Mouse (Mus musculus): ENCODE measurements around the gene Myo18b.

Gene Myo18b

DNA sequence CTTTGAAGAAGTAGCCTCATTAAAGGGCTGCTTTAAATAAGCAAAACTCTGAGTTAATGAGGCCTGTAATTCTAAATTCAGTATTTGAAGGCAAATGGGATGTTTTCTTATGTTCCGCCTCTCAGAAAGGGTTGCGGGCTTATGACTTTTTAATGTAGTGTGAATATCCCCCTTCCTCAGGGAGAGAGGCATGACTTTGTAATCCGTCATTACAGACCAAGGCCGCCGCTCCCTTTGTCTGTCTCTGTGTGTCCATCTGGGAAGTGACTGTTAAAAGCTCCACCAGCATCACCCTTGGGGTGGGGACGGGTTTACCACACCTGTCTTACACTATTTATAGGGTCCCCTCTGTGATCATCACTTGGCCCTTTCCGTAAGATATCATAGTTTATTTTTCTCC is 100.1 kb downstream of the Myo18b start:
- Histone ChIP-seq H3K36me3 (ENCODE audit: control insufficient read depth, insufficient read depth, low read length, poor library complexity, severe bottlenecking) (no peaks in the 10 kb centered on the region), H3K27me3 (ENCODE audit: control insufficient read depth, insufficient read depth, low read length, poor library complexity, severe bottlenecking) (no peaks in the 10 kb centered on the region)
- no peak for DNase-seq (ENCODE audit: low read depth, low spot score)

DNA sequence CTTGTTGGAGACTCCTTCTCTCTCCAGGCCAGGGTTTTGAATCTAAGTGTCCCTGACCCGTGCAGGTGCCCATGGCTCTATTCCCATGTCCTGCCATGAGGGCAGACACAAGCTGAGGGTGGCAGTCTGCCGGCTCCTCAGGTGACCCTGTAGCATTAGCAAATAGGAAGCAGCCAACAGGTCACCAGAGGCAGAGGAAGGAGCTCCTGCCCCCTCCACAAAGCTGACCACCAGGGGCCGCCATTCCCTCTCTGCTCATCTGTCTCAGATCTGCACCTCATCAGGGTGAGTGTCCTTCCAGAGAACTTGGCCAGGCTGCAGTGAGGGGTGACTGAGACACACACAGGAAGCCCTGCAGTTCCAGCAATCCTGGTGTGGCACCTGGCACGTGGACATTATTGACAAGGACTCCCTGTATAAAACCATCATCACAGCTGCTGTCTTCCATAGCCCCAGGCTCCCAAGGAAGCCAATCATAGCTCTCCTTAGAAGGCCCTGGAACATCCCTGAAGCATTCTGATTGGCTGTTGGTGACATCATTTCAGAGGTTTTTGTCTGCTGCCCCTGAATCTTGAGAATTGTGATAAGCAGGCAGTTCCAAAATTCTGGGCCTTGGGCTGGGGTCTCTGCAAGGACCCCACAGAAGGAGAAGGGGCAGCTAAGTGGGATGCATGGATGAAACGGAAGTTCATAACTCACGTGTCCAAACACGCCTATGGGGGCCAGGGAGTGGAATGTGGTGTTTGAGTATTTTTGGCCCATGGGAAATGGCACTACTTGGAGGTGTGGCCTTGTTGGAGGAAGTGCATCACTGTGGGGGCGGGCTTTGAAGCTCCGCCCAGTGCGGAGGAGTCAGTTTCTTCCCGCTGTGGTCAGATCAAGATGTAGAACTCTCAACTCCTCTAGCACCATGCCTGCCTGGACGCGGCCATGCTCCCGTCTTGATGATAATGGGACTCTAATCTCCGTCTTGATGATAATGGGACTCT is 104.1 kb downstream of the Myo18b start:
- H3K36me3 ChIP-seq (ENCODE audit: control insufficient read depth, insufficient read depth, low read length, poor library complexity, severe bottlenecking): no peaks in the 10 kb centered on the region
- H3K27me3 ChIP-seq (ENCODE audit: control insufficient read depth, insufficient read depth, low read length, poor library complexity, severe bottlenecking): no peaks in the 10 kb centered on the region
- DNase-seq (ENCODE audit: low read depth, low spot score): no peak

DNA sequence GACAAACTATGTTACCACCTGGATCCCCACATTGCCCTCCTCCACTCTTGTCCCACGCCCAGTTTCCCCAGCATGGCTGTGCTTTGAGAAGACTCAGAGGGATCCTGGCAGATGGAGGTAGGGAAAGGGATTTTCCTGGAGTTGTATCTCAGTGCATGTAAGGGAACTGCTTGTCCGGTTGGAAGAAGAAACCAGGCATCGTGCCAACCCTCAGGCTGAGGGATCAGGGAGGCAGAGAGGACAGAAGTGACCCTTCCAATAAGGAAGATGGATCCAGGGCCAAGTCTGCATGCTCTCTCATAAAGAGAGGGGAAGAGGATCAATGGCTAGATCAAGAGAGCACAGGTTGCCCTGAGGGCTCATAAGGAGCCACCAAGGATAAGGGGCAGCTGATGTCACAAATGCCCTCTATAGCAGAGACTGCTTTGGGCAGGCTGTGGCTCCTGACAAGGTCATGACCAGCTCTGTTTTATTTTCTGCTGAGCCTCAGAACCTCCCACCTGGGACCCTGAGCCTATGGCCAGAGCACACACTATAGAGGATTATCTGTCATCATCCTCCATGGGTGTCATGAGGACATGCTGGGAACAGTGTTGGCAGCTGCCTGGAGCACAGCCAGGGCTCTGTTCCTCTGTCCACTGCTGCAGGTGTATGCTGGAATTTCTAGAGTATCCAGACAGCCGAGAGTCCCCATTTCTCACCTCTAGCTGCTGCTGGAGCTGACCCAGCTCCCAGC is 105.6 kb downstream of the Myo18b start:
- DNase-seq (ENCODE audit: low read depth, low spot score): no peak
- no peaks in the 10 kb centered on the region for H3K27me3 ChIP-seq (ENCODE audit: control insufficient read depth, insufficient read depth, low read length, poor library complexity, severe bottlenecking)
- H3K36me3 ChIP-seq (ENCODE audit: control insufficient read depth, insufficient read depth, low read length, poor library complexity, severe bottlenecking): no peaks in the 10 kb centered on the region

DNA sequence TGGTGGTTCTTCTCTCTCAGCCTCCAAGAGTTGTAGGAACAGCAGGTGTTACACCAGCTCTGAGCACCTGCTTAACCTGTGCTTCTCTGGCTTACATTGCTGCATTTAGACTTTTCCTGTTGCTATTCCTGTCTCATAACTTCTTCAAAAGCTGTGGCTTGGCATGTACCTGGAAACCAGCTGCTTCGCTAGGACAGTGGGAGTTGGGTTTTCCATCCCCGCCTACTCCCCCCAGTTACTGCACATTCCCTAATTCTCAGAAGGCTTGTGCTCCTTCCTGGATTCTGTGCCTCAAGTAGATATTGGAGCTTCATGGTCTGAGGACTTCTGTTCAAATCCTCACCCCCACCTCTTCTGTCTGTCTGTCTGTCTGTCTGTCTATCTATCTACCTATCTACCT is 107.7 kb downstream of the Myo18b start:
- no peak for DNase-seq (ENCODE audit: low read depth, low spot score)
- Histone ChIP-seq H3K27me3 (ENCODE audit: control insufficient read depth, insufficient read depth, low read length, poor library complexity, severe bottlenecking) (no peaks in the 10 kb centered on the region), H3K36me3 (ENCODE audit: control insufficient read depth, insufficient read depth, low read length, poor library complexity, severe bottlenecking) (no peaks in the 10 kb centered on the region)

DNA sequence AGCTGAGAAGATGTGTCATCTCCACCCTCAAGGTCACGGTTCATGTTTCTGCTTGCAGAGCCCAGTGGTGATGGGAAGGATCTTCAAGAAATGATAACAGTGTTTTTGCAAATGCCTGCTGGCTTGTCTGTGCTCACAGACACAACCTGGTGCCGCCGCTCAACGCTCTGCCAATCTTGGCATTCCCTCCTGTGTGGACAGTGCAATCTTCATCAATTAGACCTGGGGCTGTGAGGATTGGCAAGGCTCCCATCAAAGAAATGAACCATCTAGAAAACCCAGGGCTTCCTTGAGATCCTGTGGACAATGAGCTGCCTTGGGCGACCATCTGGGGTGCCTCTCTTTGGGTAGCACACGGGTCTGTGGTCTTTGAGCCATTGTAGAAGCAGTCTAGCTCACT is 109.4 kb downstream of the Myo18b start:
- no peak for DNase-seq (ENCODE audit: low read depth, low spot score)
- H3K36me3 ChIP-seq (ENCODE audit: control insufficient read depth, insufficient read depth, low read length, poor library complexity, severe bottlenecking): no peaks in the 10 kb centered on the region
- no peaks in the 10 kb centered on the region for H3K27me3 ChIP-seq (ENCODE audit: control insufficient read depth, insufficient read depth, low read length, poor library complexity, severe bottlenecking)

DNA sequence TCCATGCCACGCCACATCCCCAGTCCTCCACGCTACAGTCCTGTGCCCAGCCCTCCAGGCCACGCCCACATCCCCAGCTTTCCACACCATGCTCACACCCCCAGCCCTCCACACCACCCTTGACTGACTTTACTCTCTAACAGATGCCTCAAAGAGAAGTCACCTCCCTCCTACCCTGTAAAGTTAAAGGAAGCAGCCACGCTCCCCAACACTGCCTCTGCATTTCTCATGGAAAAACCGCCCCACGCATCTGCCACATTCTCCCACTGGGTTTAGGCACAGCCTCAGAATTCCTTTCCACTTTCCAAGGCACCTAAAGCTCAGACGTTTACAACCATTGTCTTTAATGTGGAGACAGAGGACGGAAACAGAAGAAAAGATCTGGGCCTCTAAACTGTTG is 110.1 kb downstream of the Myo18b start:
- Histone ChIP-seq H3K36me3 (ENCODE audit: control insufficient read depth, insufficient read depth, low read length, poor library complexity, severe bottlenecking) (no peaks in the 10 kb centered on the region), H3K27me3 (ENCODE audit: control insufficient read depth, insufficient read depth, low read length, poor library complexity, severe bottlenecking) (no peaks in the 10 kb centered on the region)
- no peak for DNase-seq (ENCODE audit: low read depth, low spot score)

DNA sequence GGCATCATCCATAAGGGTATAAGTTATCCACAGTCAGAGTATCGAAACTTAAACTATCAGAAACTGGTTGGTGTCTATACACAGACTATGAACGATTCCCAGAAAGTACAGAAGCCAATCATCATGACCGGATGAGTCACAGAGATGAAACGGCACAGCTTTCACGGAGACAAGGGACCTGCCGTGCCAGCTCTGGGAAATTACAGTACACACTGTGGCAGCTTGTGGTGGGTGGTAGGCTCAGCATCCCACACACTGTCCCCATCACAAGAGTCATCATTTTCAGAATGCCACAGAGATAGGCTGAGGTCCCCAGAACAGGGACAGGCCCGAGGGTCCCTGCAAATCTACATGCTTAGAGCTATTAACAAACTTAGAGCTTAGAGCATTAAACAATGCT is 114.4 kb downstream of the Myo18b start:
- no peaks in the 10 kb centered on the region for H3K27me3 ChIP-seq (ENCODE audit: control insufficient read depth, insufficient read depth, low read length, poor library complexity, severe bottlenecking)
- no peaks in the 10 kb centered on the region for H3K36me3 ChIP-seq (ENCODE audit: control insufficient read depth, insufficient read depth, low read length, poor library complexity, severe bottlenecking)
- no peak for DNase-seq (ENCODE audit: low read depth, low spot score)

DNA sequence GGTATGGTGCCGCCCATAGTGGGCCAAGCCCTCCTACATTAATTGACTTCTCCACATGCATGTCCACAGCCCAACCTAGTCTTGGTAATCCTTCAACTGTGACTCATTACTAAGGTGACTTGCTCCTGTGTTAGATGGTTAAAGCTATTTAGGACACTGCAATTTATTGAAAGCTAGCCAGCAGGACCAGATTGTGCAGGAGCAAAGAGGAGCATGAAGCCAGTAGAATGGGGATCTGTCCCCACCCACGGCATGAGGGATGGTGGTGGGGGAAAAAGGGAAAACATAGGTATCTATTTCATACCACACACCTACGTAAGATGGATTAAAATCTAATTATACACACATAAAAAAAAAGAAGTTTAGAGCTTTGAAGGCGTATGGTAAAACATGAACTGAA is 114.9 kb downstream of the Myo18b start:
- no peak for DNase-seq (ENCODE audit: low read depth, low spot score)
- Histone ChIP-seq H3K27me3 (ENCODE audit: control insufficient read depth, insufficient read depth, low read length, poor library complexity, severe bottlenecking) (no peaks in the 10 kb centered on the region), H3K36me3 (ENCODE audit: control insufficient read depth, insufficient read depth, low read length, poor library complexity, severe bottlenecking) (no peaks in the 10 kb centered on the region)

DNA sequence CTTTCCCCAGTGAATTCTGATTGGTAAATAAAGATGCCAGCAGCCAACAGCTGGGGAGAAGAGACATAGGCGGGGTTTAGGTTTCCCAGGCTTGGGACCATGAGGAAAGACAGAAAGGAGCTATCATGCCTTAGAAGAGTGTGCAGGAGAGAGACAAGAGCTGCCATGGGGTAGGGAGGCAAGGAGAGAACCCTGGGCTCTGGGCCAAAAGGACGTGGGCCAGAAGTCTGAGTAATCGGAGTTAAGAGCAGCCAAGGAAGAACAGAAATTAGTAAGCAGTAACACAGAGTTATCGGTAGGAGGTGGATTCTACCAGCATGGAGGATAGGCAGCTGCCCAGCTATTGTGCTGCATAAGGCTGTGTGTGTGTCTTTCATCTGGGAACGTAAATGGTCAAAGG is 115.8 kb downstream of the Myo18b start:
- no peak for DNase-seq (ENCODE audit: low read depth, low spot score)
- no peaks in the 10 kb centered on the region for H3K36me3 ChIP-seq (ENCODE audit: control insufficient read depth, insufficient read depth, low read length, poor library complexity, severe bottlenecking)
- no peaks in the 10 kb centered on the region for H3K27me3 ChIP-seq (ENCODE audit: control insufficient read depth, insufficient read depth, low read length, poor library complexity, severe bottlenecking)

DNA sequence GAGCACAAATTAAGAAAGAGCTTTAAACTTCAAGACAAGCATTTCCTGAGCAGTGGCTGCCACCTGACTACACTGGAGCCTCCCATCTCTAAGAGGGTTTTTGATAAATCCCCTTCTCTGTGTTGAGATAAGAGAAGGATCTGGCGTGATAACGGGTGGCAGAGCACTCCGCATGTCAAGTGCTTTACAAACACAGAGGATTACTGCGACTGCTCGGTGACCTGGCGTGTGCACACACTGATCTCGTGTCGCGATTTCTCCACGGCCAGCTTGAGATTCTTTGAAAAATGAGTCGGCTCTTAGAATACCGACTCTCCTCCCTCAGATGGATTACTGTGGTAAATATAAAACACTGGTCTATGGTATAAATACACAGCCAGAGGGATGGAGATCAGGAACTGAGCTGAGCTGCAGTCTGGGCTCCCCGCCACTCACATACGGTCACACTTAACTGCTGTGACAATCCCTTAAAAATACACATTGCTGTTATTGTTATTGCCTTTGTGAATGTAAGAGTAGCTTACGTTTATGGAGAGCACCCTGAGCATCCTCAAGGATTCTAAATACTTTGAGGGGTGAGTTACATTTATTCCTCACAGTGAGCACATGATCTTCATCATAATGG is 119.3 kb downstream of the Myo18b start:
- no peak for DNase-seq (ENCODE audit: low read depth, low spot score)
- no peaks in the 10 kb centered on the region for H3K27me3 ChIP-seq (ENCODE audit: control insufficient read depth, insufficient read depth, low read length, poor library complexity, severe bottlenecking)

DNA sequence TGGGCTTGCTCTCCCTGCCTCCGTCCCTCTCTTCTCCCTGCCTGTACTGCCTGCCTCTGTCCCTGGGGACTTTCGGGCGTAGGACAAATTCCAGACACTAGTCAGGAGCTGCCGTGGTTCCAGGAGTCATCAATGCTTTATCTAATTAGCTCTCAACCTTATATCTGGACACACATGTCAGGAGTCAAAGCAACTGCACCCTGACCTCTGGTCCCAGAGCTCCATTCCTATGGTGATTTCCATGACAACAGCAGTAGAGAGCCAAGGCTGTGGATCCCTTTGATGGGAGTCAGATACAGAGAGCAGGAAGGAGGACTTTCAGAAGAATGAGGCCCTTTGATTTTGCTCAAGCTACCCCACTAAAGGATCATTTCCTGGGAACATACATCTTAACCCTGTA is 122.7 kb downstream of the Myo18b start:
- DNase-seq (ENCODE audit: low read depth, low spot score): no peak
- H3K27me3 ChIP-seq (ENCODE audit: control insufficient read depth, insufficient read depth, low read length, poor library complexity, severe bottlenecking): no peaks in the 10 kb centered on the region
- H3K36me3 ChIP-seq (ENCODE audit: control insufficient read depth, insufficient read depth, low read length, poor library complexity, severe bottlenecking): no peaks in the 10 kb centered on the region

More for the DNA sequence above, 119.3 kb downstream of the Myo18b start:
- H3K36me3 ChIP-seq (ENCODE audit: control insufficient read depth, insufficient read depth, low read length, poor library complexity, severe bottlenecking): no peaks in the 10 kb centered on the region

DNA sequence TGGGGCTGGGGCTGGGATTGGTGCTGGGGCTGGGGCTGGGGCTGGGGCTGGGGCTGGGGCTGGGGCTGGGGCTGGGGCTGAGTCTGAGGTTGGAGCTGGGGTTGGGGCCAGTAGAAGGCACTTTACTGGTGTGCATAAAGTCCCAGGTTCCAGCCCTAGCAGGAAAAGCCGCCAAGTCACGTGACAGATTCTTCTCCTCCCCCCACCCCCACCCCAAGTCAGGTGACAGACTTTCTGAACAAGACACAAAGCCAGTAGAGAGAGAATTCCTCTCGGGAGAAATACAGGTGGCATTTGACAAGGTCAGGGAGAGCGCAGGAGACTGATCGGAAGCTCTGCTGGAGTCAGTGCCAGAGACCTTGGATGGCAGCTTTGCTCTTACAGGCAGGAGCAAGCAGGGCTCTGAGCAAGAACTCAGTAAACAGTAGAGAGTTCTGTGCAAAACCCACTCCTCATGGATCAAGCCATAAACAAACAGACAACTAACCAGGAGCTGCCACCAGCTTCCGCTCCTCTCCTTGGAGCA is 124.7 kb downstream of the Myo18b start:
- Histone ChIP-seq H3K36me3 (ENCODE audit: control insufficient read depth, insufficient read depth, low read length, poor library complexity, severe bottlenecking) (no peaks in the 10 kb centered on the region), H3K27me3 (ENCODE audit: control insufficient read depth, insufficient read depth, low read length, poor library complexity, severe bottlenecking) (no peaks in the 10 kb centered on the region)
- no peak for DNase-seq (ENCODE audit: low read depth, low spot score)

DNA sequence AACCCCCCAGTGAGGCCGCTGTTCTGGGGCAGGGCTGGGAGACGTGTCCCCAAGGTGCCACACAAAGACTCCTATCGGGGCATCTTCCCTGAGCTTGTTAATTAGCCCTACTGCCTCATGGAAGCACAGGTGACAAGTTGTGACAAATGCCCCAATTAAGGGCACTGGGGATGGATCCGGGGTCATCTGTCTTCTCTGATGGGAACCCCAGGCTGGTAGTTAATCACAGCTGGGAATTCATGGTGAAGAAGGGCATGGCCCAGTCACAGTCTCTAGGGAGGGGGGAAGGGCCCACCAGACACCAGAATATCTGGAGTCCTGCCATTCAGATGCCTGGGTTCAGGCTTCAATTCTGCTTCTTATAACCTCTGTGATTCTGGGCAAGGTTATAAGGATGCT is 126.4 kb downstream of the Myo18b start:
- no peaks in the 10 kb centered on the region for H3K36me3 ChIP-seq (ENCODE audit: control insufficient read depth, insufficient read depth, low read length, poor library complexity, severe bottlenecking)
- no peak for DNase-seq (ENCODE audit: low read depth, low spot score)
- no peaks in the 10 kb centered on the region for H3K27me3 ChIP-seq (ENCODE audit: control insufficient read depth, insufficient read depth, low read length, poor library complexity, severe bottlenecking)

DNA sequence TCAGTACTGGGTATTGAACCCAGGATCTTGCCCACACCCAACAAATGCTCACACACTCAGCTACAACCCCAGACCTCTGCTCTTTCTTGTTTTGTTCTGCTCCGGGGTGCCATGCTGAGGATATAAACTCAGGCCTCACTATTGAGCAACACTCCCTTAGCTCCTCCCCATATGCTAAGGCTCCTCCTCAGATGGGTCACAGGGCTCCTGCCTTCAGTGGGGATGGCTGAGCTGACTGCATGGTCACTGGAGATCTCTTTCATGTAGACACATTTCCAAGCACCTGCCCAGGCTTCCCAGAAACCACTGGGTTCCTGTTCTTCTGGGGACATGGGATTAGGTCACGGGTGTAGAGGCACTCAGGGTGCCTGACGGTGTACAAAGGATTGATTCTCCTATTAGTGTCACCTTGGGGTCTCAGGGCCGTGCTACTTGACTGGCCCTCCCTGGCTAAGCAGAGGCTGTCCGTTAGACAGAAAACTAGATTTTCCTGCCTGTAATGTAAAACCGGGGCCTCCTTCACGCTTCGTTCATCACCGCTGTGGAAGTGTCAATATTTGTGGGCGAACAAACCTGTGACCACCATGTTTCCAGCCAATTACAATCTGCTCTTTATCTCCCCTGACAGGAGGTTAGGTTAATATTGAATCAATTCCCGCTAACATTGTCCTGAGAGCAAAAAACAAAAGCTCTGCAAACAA is 127.0 kb downstream of the Myo18b start:
- DNase-seq (ENCODE audit: low read depth, low spot score): no peak
- no peaks in the 10 kb centered on the region for H3K36me3 ChIP-seq (ENCODE audit: control insufficient read depth, insufficient read depth, low read length, poor library complexity, severe bottlenecking)

More for the DNA sequence above, 127.0 kb downstream of the Myo18b start:
- H3K27me3 ChIP-seq (ENCODE audit: control insufficient read depth, insufficient read depth, low read length, poor library complexity, severe bottlenecking): no peaks in the 10 kb centered on the region
